Mouse (Mus musculus) liver, embryonic 16.5 days (tissue): ENCODE results near the gene Chst12. TPM values are rescaled to one million over a fixed set of nuclear protein-coding genes. Genes with fewer than 3 reads are reported as not detected.

ENCODE experiments used
- ATAC-seq: fragments of 200-750 bp; cut with Nextera tagmentation; 2 replicates; pipeline ENCODE4 v1.8.0; 2017; ENCODE audit warnings: low read depth, mild to moderate bottlenecking, moderate number of reproducible peaks, moderate library complexity
- H3K27ac ChIP-seq: fragments of 300-500 bp; sonication (generic); 2 replicates; pipeline ENCODE4 v1.5.1; 2014; ENCODE audit warnings: mild to moderate bottlenecking, low read length
- H3K27me3 ChIP-seq: fragments of 300-500 bp; sonication (generic); 2 replicates; pipeline ENCODE4 v1.6.1; 2014; ENCODE audit warnings: low read depth, low read length, mixed read lengths; ENCODE audit not compliant: control insufficient read depth, insufficient read depth
- H3K36me3 ChIP-seq: fragments of 300-500 bp; sonication (generic); 2 replicates; pipeline ENCODE4 v1.6.1; 2014; ENCODE audit warnings: mild to moderate bottlenecking; ENCODE audit not compliant: control insufficient read depth, insufficient read depth
- H3K4me1 ChIP-seq: fragments of 300-500 bp; sonication (generic); 2 replicates; pipeline ENCODE4 v1.6.1; 2014; ENCODE audit warnings: low read depth, low read length, mixed read lengths; ENCODE audit not compliant: control insufficient read depth
- H3K4me2 ChIP-seq: fragments of 300-500 bp; sonication (generic); 2 replicates; pipeline ENCODE4 v1.6.1; 2014; ENCODE audit warnings: low read depth, low read length, mixed read lengths
- H3K4me3 ChIP-seq: fragments of 300-500 bp; sonication (generic); 2 replicates; pipeline ENCODE4 v1.5.1; 2014; ENCODE audit warnings: low read depth, mild to moderate bottlenecking, low read length
- H3K9ac ChIP-seq: fragments of 300-500 bp; sonication (generic); 2 replicates; pipeline ENCODE4 v1.6.1; 2014; ENCODE audit warnings: low read depth, low read length
- H3K9me3 ChIP-seq: fragments of 300-500 bp; sonication (generic); replicated peaks from 2 replicates; pipeline ENCODE4 v1.6.1; 2016; ENCODE audit warnings: low read length; ENCODE audit not compliant: control insufficient read depth
- WGBS: fragments of 180-500 bp; shearing (Covaris S2); extraction: QIAGEN DNeasy Blood & Tissue Kit; methylation state at CpG from one replicate; pipeline ENCODE4 v1.1.7; 2014; ENCODE audit not compliant: insufficient replicate concordance; 5-methylcytosine and 5-hydroxymethylcytosine counted together
- polyA plus RNA-seq: library from polyadenylated mRNA; unstranded; fragments of >200 nt; fragmentation: Nextera tagmentation; extraction: Ambion mirVana; gene quantifications from 2 replicates; pipeline ENCODE4 v1.2.1, GENCODE M21; 2015

Chst12 gene
- polyA plus RNA-seq, 1 experiment from 2014 or later: 8.6 TPM

DNA sequence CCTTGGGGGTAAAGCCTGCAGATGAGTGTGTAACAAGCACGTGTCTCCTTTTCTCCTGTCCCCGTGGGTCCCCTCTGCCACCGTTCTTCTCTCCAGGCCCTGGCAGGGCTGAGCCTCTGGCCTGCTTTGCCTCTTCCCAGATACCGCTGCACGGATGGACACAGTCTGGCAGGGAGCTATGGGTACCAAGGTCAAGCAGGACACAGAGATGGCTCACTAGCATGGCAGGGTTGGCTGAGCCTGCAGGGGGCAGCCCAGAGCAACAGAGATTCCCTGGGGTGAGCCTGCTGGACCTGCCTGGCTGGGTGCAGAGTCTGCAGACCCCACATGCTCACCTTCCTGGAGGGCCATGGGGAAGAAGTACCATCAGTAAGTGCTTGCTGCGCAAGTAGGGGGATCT is 60.5 kb downstream of the Chst12 start:
- no peak for ATAC-seq
- Histone ChIP-seq H3K9ac (no peak overlapping the region), H3K36me3 (no peaks in the 10 kb centered on the region), H3K4me1 (peaks cover 37% of the 10 kb centered on the region), H3K27ac (no peak overlapping the region), H3K9me3 (no peaks in the 10 kb centered on the region), H3K4me2 (no peak overlapping the region), H3K27me3 (no peaks in the 10 kb centered on the region), H3K4me3 (no peak overlapping the region)
- 61% methylated on average over 6 of the region's 6 CpGs for WGBS

DNA sequence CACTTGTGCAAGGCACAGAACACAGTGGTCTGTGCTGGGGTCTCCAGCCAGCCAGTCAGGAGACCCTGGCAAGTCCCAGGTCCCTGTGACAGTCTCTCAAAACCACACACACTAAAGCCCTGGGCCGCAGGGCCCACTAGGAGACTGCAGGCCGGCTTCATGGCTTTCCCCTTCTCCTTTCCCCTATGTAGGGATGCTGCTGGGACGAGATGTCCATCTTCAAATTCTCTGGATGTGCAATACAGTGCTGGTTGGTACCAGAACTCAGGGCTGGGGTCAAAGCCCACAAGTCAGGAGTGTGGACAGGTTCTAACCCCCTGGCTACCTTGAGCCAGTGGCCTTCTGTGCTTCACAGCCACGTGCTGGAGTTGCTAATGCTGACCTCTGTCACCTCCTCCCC is 60.9 kb downstream of the Chst12 start:
- no peaks in the 10 kb centered on the region for H3K9me3 ChIP-seq
- H3K27ac ChIP-seq: no peak overlapping the region
- no peak overlapping the region for H3K4me2 ChIP-seq
- H3K27me3 ChIP-seq: no peaks in the 10 kb centered on the region
- H3K36me3 ChIP-seq: no peaks in the 10 kb centered on the region
- peaks cover 37% of the 10 kb centered on the region for H3K4me1 ChIP-seq
- no peak overlapping the region for H3K9ac ChIP-seq
- WGBS: 58% methylated on average over 4 of the region's 4 CpGs
- H3K4me3 ChIP-seq: no peak overlapping the region
- ATAC-seq: no peak

DNA sequence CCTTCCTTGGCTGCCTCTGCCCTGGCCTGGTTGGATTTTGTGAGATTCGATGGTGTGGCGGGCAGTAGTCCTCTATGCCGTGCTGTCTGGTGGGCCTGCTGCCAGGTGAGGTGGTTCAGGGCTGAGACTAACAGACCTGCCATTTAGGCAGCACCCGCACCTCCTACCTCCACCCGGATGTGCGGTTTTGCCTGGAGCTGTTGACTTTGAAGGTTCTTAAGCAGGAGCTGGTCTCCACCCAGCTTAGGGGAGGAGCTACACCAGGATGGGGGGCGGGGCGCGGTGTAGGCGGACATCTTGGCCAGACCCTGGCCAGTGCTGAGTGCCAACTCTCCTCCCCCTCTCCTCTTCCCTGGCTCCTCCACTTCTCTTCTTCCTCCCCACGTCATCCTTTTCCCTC is 62.0 kb downstream of the Chst12 start:
- Histone ChIP-seq H3K36me3 (no peaks in the 10 kb centered on the region), H3K4me1 (peaks cover 37% of the 10 kb centered on the region), H3K9ac (0 out of 2 replicates have a peak overlapping the region, but pooled peaks have one; percentile 9), H3K4me3 (no peak overlapping the region), H3K27ac (no peak overlapping the region; the same call in 1 of the 2 replicates), H3K27me3 (no peaks in the 10 kb centered on the region), H3K4me2 (peak overlapping the region; percentile 34; the same call in 1 of the 2 replicates), H3K9me3 (no peaks in the 10 kb centered on the region)
- 39% methylated on average over 11 of the region's 11 CpGs for WGBS
- 0 out of 2 replicates have a peak, but pooled peaks have one; percentile 47 for ATAC-seq

DNA sequence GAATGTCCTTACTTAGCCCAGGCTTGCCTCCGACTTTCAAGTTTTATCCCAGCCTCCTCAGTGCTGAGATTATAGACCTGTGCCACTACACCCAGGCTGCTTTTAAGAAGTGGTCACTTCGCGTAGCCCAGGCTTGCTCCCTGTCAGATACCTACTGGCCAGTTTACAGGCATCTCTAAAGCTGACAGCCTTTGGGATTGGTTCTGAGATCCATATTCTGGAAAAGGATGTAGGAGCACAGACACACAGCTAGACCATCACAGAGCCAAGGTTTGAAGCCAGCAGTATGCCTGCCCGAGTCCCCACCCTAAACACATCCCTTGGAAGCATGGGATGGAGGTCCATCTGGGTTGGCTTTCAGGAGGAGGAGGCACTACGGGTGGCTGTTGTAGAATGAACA is 62.4 kb downstream of the Chst12 start:
- H3K27ac ChIP-seq: no peak overlapping the region; the same call in 1 of the 2 replicates
- H3K4me3 ChIP-seq: no peak overlapping the region
- no peak overlapping the region for H3K9ac ChIP-seq
- no peak overlapping the region for H3K4me2 ChIP-seq
- H3K9me3 ChIP-seq: no peaks in the 10 kb centered on the region
- H3K4me1 ChIP-seq: peaks cover 37% of the 10 kb centered on the region
- no peak for ATAC-seq
- H3K36me3 ChIP-seq: no peaks in the 10 kb centered on the region
- H3K27me3 ChIP-seq: no peaks in the 10 kb centered on the region
- 71% methylated on average over 5 of the region's 5 CpGs for WGBS

DNA sequence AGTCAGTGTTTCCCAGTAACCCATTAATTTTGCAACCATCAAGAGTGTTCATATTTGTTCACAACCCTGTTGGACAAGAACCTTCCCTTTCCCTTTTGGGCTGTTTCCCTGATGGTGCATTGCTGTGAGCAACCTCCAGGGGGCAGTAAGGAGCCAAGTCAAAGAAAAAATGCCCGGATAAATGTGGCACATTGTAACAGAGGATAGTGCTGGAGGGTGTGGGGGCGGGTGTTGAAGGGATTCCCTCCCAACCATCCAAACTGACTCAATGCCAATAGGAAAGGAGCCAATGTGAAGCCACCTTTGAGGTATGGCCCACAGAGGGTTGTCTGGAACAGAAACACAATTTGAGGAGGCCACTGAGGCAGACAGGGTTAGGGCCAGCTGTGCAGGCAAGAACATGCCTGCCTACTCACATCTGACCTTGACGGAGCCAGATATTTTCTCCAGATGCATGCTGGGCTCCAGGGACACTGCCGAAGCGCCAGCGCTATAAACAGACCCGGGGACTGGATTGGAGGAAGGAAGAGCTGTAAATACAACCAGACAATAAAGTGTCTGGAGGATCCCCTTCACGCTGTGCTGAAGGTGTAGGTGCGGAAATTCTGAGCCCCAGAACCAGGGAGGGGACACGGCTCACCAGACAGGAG is 63.1 kb downstream of the Chst12 start:
- H3K4me1 ChIP-seq: peaks cover 37% of the 10 kb centered on the region
- H3K36me3 ChIP-seq: no peaks in the 10 kb centered on the region
- WGBS: 22% methylated on average over 10 of the region's 10 CpGs
- H3K9ac ChIP-seq: 0 out of 2 replicates have a peak overlapping the region, but pooled peaks have one; percentile 20
- H3K4me2 ChIP-seq: peak overlapping the region; percentile 24; the same call in 1 of the 2 replicates
- ATAC-seq: no peak
- no peak overlapping the region for H3K27ac ChIP-seq
- H3K9me3 ChIP-seq: no peaks in the 10 kb centered on the region
- no peaks in the 10 kb centered on the region for H3K27me3 ChIP-seq
- H3K4me3 ChIP-seq: no peak overlapping the region

DNA sequence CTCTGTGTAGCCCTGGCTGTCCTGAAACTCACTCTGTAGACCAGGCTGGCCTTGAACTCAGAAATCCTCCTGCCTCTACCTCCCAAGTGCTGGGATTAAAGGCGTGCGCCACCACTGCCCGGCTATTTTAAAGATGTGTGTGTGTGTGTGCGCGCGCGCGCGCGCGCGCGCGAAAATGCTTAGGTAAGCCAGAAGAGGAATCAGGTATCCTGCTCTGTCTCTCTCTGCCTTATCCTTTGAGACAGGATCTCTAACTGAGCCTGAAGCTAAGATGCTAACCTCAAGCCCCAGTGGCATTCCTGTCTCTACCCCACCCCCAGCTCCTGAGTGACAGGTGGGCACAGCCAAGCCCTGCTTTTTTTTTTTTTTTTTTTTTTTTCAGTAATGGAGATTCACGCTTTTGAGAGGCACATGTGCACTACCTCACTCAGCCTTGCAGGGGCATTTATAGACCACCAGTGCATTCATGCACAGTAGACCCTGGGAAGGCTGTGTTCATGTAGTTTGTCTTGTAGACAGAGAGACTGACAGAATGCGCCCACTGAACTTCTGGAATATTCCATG is 63.8 kb downstream of the Chst12 start:
- WGBS: 86% methylated on average over 16 of the region's 16 CpGs
- H3K9me3 ChIP-seq: no peaks in the 10 kb centered on the region

DNA sequence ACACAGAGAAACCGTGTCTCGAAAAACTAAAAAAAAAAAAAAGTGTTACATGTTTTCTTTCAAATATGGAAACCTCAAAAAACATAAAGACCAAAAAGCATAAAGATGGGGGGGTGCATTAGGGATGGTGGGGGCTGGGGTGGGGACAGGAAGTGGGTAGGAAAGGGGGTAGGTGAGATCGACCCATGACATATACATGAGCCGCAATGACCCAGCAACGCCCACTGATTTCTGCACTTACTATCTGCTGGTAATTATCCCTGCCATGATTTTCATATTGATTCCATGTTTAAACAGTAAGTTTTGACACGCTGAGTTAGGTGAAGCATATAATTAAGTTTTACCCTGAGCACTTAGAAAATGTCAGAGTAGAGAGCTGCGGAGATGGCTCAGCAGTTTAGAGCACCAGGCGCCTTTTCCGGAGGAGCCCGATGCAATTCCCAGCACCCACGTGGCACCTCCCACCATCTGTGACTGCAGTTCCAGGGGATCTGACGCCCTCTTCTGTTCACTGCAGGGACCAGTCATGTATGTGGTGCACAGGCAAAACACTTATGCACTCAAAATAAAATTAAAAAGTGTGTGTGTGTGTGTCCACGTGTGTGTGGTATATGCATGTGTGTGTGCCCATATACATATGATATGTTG is 65.0 kb downstream of the Chst12 start:
- H3K9ac ChIP-seq: no peak overlapping the region
- H3K36me3 ChIP-seq: no peaks in the 10 kb centered on the region
- H3K27ac ChIP-seq: no peak overlapping the region
- no peak for ATAC-seq
- no peaks in the 10 kb centered on the region for H3K27me3 ChIP-seq
- no peaks in the 10 kb centered on the region for H3K9me3 ChIP-seq
- H3K4me3 ChIP-seq: no peak overlapping the region
- no peak overlapping the region for H3K4me2 ChIP-seq
- H3K4me1 ChIP-seq: peaks cover 25% of the 10 kb centered on the region
- 74% methylated on average over 13 of the region's 13 CpGs for WGBS

More for the DNA sequence above, 63.8 kb downstream of the Chst12 start:
- no peak overlapping the region for H3K4me3 ChIP-seq
- no peak for ATAC-seq
- no peak overlapping the region for H3K4me2 ChIP-seq
- H3K27ac ChIP-seq: no peak overlapping the region
- peaks cover 37% of the 10 kb centered on the region for H3K4me1 ChIP-seq
- no peaks in the 10 kb centered on the region for H3K27me3 ChIP-seq
- H3K9ac ChIP-seq: no peak overlapping the region
- H3K36me3 ChIP-seq: no peaks in the 10 kb centered on the region

DNA sequence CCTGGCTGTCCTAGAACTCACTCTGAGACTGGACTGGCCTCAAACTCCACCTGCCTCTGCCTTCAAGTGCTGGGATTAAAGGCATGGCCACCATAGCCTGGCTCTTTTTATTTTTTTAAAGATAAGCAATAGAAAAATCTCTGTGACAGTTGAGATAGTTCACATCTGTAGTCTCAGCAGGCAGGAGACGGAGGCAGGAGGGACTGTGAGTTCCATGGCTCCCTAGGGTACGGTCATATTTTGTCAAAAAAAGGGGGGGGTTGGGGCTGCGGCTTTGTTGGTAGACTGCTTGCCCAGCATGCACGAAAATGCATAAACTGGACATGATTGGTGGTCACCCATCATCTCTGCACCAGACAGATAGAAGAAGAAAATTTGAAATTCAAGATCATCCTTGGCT is 65.9 kb downstream of the Chst12 start:
- peaks cover 21% of the 10 kb centered on the region for H3K4me1 ChIP-seq
- no peak overlapping the region for H3K27ac ChIP-seq
- no peaks in the 10 kb centered on the region for H3K36me3 ChIP-seq
- WGBS: 61% methylated on average over 4 of the region's 4 CpGs
- no peak overlapping the region for H3K4me3 ChIP-seq
- no peaks in the 10 kb centered on the region for H3K27me3 ChIP-seq
- ATAC-seq: no peak
- no peak overlapping the region for H3K9ac ChIP-seq
- H3K4me2 ChIP-seq: no peak overlapping the region
- H3K9me3 ChIP-seq: no peaks in the 10 kb centered on the region

DNA sequence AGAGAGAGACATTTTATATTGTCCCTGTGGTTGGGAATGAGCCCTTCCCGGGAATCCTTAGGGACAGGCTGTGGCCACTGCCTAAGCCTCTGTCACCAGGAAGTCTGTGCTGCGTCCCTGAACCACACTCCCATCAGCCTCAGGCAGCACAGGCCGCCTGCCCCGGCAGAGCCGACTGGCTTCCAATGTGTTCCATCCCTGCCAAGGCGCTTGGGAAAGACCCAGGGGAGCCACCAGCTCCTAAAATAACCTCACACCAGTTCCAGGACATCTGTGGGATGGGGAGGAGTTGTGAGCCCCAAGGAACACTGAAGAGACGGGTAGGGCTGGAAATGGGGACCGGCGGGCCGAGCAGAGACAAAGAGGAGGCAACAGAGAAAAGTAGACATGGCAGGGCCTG is 66.3 kb downstream of the Chst12 start:
- 65% methylated on average over 10 of the region's 10 CpGs for WGBS

More for the DNA sequence above, 66.3 kb downstream of the Chst12 start:
- Histone ChIP-seq H3K4me1 (peaks cover 20% of the 10 kb centered on the region), H3K4me3 (no peak overlapping the region), H3K9me3 (no peaks in the 10 kb centered on the region), H3K36me3 (no peaks in the 10 kb centered on the region), H3K4me2 (no peak overlapping the region), H3K27me3 (no peaks in the 10 kb centered on the region), H3K27ac (no peak overlapping the region), H3K9ac (no peak overlapping the region)
- no peak for ATAC-seq
